Mouse (Mus musculus) frontal cortex, adult 2 months (tissue): ENCODE measurements at regions not wholly inside any gene's neighbourhood (a gene's known extent, or its start where the extent isn't known, plus 50 kb on each side); places are given as distances from the start of the nearest gene placed in this dataset.

Experiments used
- DNase-seq, 2 experiments: peaks; one replicate each; pipeline ENCODE4 v3.0.0; 2022; ENCODE audit warnings: low spot score in 1 of 2; ENCODE audit errors: extremely low spot score in 1 of 2

- DNase-seq = no peak
These were observed 57.5 kb upstream of the Cxcr4 start for GRCm38 (mm10) chr1:128649490-128650178.

GRCm38 (mm10) chr1:128643316-128643776 lies 51.3 kb upstream of the Cxcr4 start:
- no peak for DNase-seq

- DNase-seq = no peak
These were observed 50.1 kb upstream of the Cxcr4 start for GRCm38 (mm10) chr1:128642212-128642611.
